Mouse (Mus musculus) thymus, adult 2 months (tissue): ENCODE measurements around the gene Celf1.

ENCODE experiments used
- CTCF ChIP-seq: fragments of 200-500 bp; IDR thresholded peaks from 2 replicates; pipeline ENCODE4 v1.5.1; 2012; ENCODE audit warnings: mild to moderate bottlenecking, control low read depth, low read length, moderate library complexity, borderline replicate concordance; ENCODE audit not compliant: control insufficient read depth, poor library complexity, insufficient read depth; ENCODE audit errors: extremely low read depth
- POLR2A ChIP-seq: fragments of 200-500 bp; IDR thresholded peaks from 2 replicates; pipeline ENCODE4 v1.6.1; 2012; ENCODE audit warnings: mild to moderate bottlenecking, low read length, control low read depth, moderate library complexity; ENCODE audit not compliant: control insufficient read depth, poor library complexity, insufficient read depth; ENCODE audit errors: extremely low read depth

DNA sequence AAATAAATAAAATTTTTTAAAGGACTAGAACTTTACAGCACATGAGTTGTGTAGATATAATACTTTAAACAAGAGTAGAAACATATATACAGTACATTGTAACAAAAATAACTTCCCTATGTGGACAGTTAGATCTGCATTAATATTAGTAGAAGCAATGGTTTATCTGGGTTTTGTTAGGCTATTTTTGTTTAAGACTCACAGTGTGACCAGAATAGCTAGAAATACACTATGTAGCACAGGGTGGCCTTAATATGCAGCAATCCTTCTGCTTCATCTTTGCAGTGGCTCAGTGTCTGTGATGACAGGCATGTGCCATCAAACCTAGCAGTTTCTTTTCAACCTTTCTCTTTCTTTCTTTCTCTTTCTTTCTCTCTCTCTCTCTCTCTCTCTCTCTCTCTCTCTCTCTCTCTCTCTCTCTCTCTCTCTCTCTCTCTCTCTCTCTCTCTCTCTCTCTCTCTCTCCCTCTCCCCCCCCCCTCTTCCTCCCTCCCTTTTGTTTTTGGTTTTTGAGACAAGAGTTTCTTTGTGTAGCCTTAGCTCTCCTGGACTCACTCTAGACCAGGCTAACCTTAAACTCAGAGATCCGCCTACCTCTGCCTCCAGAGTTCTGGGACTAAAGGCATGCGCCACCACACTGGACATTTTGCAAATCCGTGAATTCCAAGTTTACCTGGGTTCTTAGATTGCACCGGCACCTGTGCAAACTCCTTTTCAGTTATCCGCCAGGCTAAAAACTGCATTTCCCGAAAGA, 113.2 kb downstream of the Celf1 start:
- no peak for TF ChIP-seq POLR2A
- TF ChIP-seq CTCF: no peak
